Mouse (Mus musculus) colon, adult 2 months (tissue): ENCODE measurements around the gene Cenpb. TPM values are rescaled to one million over a fixed set of nuclear protein-coding genes. Genes with fewer than 3 reads are reported as not detected.

Experiments
- polyA plus RNA-seq: library from polyadenylated mRNA; depleted of rRNA; stranded (reverse); fragments of >200 nt; gene quantifications from 2 replicates; pipeline ENCODE4 v1.2.3, GENCODE M21; 2012; rRNA removed

The Cenpb gene
- polyA plus RNA-seq: 122 and 126 TPM in 2 replicates

GRCm38 (mm10) chr2:131179990-131180587 is at the start of gene Cenpb:
Gene Cenpb (minus strand): TSS chr2:131180067.

GRCm38 (mm10) chr2:131206778-131207177 is 26.9 kb upstream of the Cenpb start, which contains the start of gene Ap5s1:
Gene Ap5s1 (plus strand): TSS chr2:131207078.

GRCm38 (mm10) chr2:131186771-131187601 is 7.1 kb upstream of the Cenpb start, which contains the start of the genes Cdc25b and Spef1:
Gene Cdc25b (plus strand): TSS chr2:131186949.
Gene Spef1 (minus strand): TSS chr2:131187282.

GRCm38 (mm10) chr2:131159938-131160581 is 19.8 kb downstream of the Cenpb start, which contains the start of gene 1700037H04Rik:
Gene 1700037H04Rik (minus strand): TSS chr2:131160081.

GRCm38 (mm10) chr2:131132930-131133547 is 46.8 kb downstream of the Cenpb start, which contains the start of gene Gm11037:
Gene Gm11037 (plus strand): TSS chr2:131133497.

GRCm38 (mm10) chr2:131127161-131127730 is 52.6 kb downstream of the Cenpb start, which contains the start of gene Hspa12b:
Gene Hspa12b (plus strand): TSS chr2:131127280.

Other genes with a start within 250 kb of the Cenpb start
- gene Gfra4, start 137.0 kb downstream of the Cenpb start, polyA plus RNA-seq: 39.4 and 46.2 TPM in 2 replicates
- gene Adam33, start 116.3 kb downstream of the Cenpb start, polyA plus RNA-seq: 56.1 and 60.3 TPM in 2 replicates
- gene Siglec1, start 93.3 kb downstream of the Cenpb start, polyA plus RNA-seq: 5.4 and 5.6 TPM in 2 replicates
- 7.4 and 8.0 TPM in 2 replicates for gene Hspa12b, start 52.8 kb downstream of the Cenpb start, polyA plus RNA-seq
- not detected in 2 replicates for gene Gm11037, start 46.6 kb downstream of the Cenpb start, polyA plus RNA-seq
- 101 and 105 TPM in 2 replicates for gene 1700037H04Rik, start 20.0 kb downstream of the Cenpb start, polyA plus RNA-seq
- 26.8 and 29.2 TPM in 2 replicates for gene Cdc25b, start 6.9 kb upstream of the Cenpb start, polyA plus RNA-seq
- 14.4 and 16.7 TPM in 2 replicates for gene Spef1, start 7.2 kb upstream of the Cenpb start, polyA plus RNA-seq
- 61.0 and 81.1 TPM in 2 replicates for gene Ap5s1, start 27.0 kb upstream of the Cenpb start, polyA plus RNA-seq
- gene Mavs, start 54.0 kb upstream of the Cenpb start, polyA plus RNA-seq: 63.4 and 78.6 TPM in 2 replicates
- 17.9 and 23.3 TPM in 2 replicates for gene Pank2, start 82.4 kb upstream of the Cenpb start, polyA plus RNA-seq
- gene Rnf24, start 172.8 kb upstream of the Cenpb start, polyA plus RNA-seq: 2.0 and 2.2 TPM in 2 replicates